Mouse (Mus musculus) gastrocnemius, adult 2 months (tissue): ENCODE results near the gene Ap3s2. TPM values are rescaled to one million over a fixed set of nuclear protein-coding genes. Genes with fewer than 3 reads are reported as not detected.
A peak's percentile ranks its signal among the peaks of the same experiment; 100 is the strongest.

Experiments used
- DNase-seq: peaks from one replicate; pipeline ENCODE4 v3.0.0; 2022
- H3K27ac ChIP-seq: fragments of 200-600 bp; 2 replicates; pipeline ENCODE4 v1.8.1; 2022; ENCODE audit warnings: mild to moderate bottlenecking
- H3K4me3 ChIP-seq: fragments of 200-600 bp; 2 replicates; pipeline ENCODE4 v1.8.1; 2022; ENCODE audit warnings: mild to moderate bottlenecking, moderate library complexity
- CTCF ChIP-seq: fragments of 200-600 bp; IDR thresholded peaks from 2 replicates; pipeline ENCODE4 v1.8.1; 2022; ENCODE audit warnings: antibody characterized with exemption, mild to moderate bottlenecking, moderate library complexity
- intact Hi-C: fragments of 180-260 bp; cut with DNase I; formaldehyde crosslinking; loops from one replicate; pipeline ENCODE4 v1.15.1; 2025
- long read RNA-seq, 2 experiments: library from polyadenylated mRNA; stranded (forward); transcript quantifications; one replicate each; pipeline ENCODE4 v2.0.0; 2021
- total RNA-seq, 2 experiments: library from RNA; stranded (reverse); gene quantifications; 2 replicates each; pipeline ENCODE4 v1.2.3; 2021

Gene Ap3s2
- 10 to 100 TPM; 17.1 to 19.0 TPM for total RNA-seq
- long read RNA-seq, experiment 1, full-length matches to known transcripts = 37 of 44 reads
- long read RNA-seq, experiment 1, partial matches to known transcripts = 0 of 44 reads
- long read RNA-seq, experiment 1, other reads (novel, unspliced or antisense) = 7 of 44 reads
- long read RNA-seq, experiment 2, full-length matches to known transcripts = 30 of 34 reads
- long read RNA-seq, experiment 2, partial matches to known transcripts = 1 of 34 reads
- long read RNA-seq, experiment 2, other reads (novel, unspliced or antisense) = 3 of 34 reads

DNA sequence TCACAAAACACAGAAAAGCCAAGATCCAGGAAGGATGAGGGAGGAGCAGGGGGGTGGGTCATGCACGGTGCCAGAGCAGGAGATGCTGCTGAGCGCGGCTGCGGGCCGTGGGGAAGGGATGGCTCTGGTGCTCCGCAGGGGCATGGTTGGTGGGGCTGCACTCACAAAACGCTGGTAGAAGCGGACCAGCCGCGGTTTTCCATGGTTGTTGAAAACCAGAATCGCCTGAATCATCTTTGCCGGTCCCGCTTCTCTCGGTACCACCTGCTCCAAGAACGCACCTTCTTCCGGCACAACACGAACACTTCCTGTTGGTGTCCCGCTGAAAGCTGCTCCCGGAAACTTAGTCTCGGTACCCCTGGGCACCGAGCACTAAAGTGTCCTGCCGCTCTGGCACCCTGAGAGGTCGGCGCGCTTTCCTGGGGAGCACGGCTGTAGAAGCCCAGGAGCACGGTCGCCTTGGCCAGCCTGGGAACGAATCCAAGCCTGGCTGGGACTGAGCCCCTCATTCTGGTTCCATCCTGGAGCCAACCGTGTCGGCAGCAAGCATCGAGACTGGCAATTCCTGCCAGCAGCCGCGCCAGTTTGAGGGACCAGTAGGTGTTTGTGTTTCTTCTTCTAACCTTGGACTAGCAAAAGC is at the start of gene Ap3s2:
Gene Ap3s2 (minus strand): TSS at position 306 of the 640 bp plus-strand sequence.
- Histone ChIP-seq H3K4me3 (peak within 1 kb of the TSS; percentile 98), H3K27ac (peak within 1 kb of the TSS; percentile 93)
- DNase-seq = peak; percentile 92
- intact Hi-C loops = loop anchor here (2.0 kb wide), 1 partner anchor 14 kb away; the partner anchor contains the start of gene Arpin
- no peak for TF ChIP-seq CTCF

DNA sequence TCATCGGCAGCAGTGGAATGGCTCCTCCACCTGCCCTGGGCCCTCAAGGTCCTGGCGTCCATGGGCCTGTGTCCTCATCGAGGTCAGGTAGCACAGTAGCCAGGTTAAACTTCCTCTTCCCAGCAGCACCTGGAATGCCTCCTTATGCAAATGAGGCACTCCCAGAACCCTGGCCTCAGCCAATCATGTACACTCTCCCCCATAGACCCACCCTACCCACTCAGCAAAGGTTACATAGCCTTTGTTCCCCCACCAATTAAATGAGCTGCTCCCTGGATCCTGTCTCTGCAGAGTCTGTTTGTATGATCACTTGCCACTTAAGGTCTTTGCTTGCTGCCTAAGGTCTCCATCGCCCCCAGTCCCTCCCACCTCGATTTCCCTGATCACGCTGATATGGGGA is 47.9 kb upstream of the Ap3s2 start:
- DNase-seq = no peak
- no peak overlapping the region for H3K4me3 ChIP-seq
- no peak overlapping the region for H3K27ac ChIP-seq
- TF ChIP-seq CTCF = no peak
- intact Hi-C loops = no loop called here

DNA sequence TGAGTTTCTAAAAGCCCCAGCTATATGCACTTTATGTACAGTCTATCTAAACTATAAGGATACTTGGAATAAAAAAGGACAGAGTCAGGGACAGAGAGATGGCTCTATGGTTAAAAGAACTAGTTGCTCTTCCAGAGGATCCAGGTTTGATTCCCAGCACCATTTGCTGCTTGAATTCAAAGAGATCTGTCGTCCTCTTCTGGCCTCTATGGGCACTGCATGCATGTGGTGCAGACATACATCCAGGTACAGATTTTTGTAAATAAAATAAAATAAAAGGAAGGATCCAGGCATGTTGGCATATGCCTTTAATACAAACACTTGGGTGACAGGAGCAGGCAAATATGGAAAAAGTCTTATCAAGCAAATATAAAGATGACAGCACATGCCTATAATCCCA is 41.2 kb upstream of the Ap3s2 start:
- no peak for TF ChIP-seq CTCF
- Histone ChIP-seq H3K4me3 (no peak overlapping the region), H3K27ac (no peak overlapping the region)
- no peak for DNase-seq
- intact Hi-C loops = no loop called here

DNA sequence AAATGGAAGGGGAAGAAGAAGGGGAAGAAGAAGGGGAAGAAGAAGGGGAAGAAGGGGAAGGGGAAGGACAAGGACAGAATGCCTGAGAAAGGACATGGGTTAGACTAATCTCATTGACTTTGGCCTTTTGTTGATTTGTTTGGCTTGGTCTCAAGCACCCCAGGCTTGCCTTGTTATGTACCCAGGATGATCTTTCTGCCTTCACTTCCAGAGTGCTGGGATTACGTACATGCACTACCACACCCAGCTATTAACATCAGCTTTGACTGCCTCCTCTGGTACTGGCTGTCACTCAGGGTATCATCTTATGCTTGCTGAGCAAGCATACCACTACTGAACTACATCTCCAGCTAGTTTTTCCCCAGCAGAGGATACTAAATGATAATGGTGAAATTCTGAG is 35.7 kb upstream of the Ap3s2 start:
- intact Hi-C loops = no loop called here
- H3K4me3 ChIP-seq = no peak overlapping the region
- H3K27ac ChIP-seq = no peak overlapping the region
- DNase-seq = no peak
- no peak for TF ChIP-seq CTCF

DNA sequence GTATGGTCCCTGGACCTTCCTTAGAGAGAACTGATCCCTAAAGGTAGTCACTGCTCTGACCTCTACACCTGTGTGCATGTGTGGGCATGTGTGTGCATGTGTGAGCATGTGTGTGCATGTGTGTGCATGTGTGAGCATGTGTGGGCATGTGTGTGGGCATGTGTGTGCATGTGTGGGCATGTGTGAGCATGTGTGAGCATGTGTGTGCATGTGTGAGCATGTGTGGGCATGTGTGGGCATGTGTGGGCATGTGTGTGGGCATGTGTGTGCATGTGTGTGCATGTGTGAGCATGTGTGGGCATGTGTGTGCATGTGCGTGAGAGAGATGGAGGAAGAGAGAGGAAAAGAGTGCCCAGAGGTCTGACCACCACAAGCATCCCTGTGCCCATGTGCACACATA is 34.4 kb upstream of the Ap3s2 start:
- Histone ChIP-seq H3K27ac (no peak overlapping the region), H3K4me3 (no peak overlapping the region)
- TF ChIP-seq CTCF = no peak
- intact Hi-C loops = no loop called here
- no peak for DNase-seq

DNA sequence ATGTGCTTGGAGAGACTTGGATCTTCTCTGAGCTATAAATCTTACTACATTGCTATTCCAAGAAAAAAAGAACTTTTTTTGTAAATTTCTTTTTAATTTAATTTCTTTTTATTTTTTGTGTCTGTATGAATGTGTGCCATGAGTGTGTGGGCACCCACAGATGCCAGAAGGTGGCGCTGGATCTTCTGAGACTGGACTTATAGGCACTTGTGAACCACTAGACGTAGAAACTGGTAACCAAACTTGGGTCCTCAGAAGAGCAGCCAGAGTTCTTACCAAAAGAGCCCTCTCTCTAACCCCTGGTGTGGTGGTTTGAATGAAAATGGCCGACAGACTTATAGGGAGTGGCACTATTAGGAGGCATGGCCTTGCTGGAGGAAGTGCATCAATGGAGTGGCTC is 30.6 kb upstream of the Ap3s2 start:
- no peak for DNase-seq
- intact Hi-C loops = no loop called here
- Histone ChIP-seq H3K27ac (no peak overlapping the region), H3K4me3 (no peak overlapping the region)
- TF ChIP-seq CTCF = no peak

DNA sequence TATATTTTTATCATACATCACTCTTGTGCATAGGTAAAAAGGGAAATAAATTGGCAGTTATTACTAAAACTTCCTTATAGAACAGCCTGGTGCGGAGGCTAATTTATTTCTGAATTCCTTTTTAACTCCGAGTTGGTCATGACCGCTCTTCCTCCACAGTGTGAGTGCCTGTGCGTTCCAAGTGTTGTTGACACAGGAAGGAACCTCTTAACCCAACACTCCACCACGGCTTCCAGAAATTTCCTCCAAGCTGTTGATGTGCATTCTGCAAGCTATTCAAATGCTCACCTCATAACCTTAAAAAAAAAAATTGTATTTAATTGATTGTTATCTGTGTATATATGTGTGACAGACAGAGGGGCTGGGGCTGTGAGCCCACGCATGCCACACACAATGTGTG is 29.8 kb upstream of the Ap3s2 start:
- TF ChIP-seq CTCF = no peak
- Histone ChIP-seq H3K27ac (no peak overlapping the region), H3K4me3 (no peak overlapping the region)
- no peak for DNase-seq
- intact Hi-C loops = no loop called here

DNA sequence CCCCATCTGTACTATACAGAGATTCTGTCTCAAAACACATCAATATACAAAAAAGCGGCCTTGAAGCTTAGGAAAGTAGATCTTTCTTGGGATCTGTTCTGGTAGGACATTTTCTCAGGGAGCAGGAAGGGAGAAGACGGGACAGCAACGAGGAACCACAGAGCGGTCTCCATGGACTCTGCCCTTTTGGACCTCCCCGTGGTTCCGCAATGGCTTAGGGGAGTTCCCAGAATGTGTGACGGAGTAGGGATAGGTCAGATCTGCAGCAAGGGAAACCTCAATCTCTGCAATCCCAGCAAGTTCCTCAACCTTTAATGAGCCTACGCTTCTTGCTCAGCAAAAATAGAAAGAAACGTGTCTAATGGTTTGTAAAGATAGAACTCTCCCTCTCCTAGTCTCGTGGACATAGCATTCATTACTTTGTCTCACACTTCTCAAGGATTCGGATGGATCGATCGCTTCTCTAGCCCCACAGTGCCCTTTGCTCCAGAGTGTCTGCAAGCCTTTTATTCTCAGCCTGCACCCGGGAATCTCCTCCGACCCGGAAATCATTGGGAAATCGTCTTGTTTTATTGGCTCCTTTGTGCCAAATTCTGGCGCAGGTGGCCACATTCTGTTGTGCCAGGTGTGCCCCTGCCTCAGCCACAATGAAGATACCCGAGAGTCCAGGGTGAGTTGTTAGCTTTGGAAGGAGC is 15.2 kb upstream of the Ap3s2 start:
- intact Hi-C loops = loop anchor here (2.0 to 10.0 kb wide), 2 partner anchors 15 to 89 kb away; partner anchors contain the start of genes Ap3s2 and Zfp710
- peak overlapping the region; percentile 93 for H3K4me3 ChIP-seq
- peak; percentile 66 for DNase-seq
- TF ChIP-seq CTCF = no peak
- H3K27ac ChIP-seq = peak overlapping the region; percentile 91

DNA sequence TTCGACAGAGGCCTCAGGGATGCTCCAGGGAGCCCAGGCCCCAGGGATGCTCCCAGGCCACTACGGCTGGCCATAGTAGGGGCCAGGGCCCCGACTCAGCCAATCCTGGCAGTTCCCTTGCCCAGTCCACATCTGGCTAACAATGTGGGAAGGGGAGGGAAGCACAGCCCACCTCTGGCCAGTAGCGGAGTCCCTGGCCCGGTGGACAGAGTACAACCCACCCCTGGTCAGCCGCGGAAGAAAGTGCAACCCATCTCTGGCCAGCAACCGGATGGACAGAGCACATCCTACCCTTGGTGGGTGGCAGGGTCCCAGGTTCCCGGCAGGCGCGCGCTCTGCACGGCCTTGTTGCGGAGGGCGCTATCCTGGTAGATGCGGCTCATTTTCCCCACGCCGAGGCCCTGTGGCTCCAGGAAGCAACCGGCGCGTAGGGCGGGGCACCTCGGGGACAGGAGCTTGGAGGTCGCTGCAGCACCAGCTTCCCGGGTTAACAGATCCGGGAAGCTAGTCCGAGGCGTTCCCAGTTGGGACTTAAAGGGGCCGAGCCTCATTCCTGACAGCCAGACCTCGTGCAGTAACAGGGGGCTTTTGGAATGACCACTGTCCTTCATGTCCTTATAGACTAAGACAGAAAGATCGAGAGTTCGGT is 14.5 kb upstream of the Ap3s2 start, which contains the start of gene Arpin:
Gene Arpin (minus strand): TSS at position 498 of the 649 bp plus-strand sequence.
- peak within 1 kb of the TSS; percentile 91 for H3K27ac ChIP-seq
- no peak; the same call in 1 of the 2 replicates for TF ChIP-seq CTCF
- intact Hi-C loops = loop anchor here (2.0 to 10.0 kb wide), 3 partner anchors 14 to 142 kb away; partner anchors contain the start of genes Ap3s2 and Zfp710
- peak; percentile 86 for DNase-seq
- H3K4me3 ChIP-seq = peak within 1 kb of the TSS; percentile 93

DNA sequence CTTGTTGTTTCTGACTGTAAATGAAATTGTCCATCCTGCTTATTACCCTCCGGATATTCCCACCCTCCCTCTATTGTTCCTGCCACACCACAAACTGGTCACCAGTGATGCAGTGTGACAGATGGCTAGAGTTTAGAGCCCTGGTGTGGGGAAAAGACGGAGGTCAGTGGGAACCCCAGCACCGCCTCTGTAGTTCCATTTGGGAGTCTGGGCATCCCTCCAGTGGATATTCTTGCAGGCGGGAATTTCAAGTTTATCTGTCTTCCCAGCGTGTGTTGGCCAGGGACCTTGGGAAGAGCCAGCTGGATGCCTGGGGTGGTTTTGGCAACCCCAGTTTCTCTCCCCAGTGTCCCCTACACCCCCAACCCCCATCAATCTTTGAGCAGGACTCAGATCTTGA is 14.0 kb upstream of the Ap3s2 start:
- H3K27ac ChIP-seq = peak overlapping the region; percentile 91
- peak; percentile 30 for DNase-seq
- H3K4me3 ChIP-seq = peak overlapping the region; percentile 93
- intact Hi-C loops = loop anchor here (2.0 to 10.0 kb wide), 3 partner anchors 14 to 143 kb away; partner anchors contain the start of genes Ap3s2 and Zfp710
- no peak for TF ChIP-seq CTCF

DNA sequence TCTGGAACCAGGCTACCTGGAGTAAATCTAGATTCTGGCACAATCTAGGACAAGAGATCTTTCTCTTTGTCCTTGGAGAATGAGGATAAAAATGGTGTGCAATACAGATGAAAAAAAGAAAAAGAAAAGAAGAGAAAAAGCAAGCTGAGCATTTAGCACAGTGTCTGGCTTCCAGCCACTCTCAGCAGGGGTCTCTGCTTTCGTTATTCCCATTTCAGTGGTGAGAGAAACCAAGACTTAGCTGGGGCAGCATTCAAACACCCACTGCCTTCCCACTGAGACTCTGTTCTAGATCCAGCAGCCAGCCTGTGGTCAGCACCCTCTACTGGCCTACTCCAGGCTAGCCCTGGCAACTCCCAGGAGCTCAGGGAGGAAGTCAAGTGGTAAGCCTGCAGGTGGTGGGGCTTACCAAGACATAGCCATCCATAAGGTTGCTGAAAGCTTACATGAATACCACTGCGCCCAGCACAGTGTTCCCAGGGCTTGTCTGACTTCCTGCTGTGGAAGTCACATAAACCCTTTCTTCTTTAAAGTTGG is 8.1 kb upstream of the Ap3s2 start:
- intact Hi-C loops = no loop called here

DNA sequence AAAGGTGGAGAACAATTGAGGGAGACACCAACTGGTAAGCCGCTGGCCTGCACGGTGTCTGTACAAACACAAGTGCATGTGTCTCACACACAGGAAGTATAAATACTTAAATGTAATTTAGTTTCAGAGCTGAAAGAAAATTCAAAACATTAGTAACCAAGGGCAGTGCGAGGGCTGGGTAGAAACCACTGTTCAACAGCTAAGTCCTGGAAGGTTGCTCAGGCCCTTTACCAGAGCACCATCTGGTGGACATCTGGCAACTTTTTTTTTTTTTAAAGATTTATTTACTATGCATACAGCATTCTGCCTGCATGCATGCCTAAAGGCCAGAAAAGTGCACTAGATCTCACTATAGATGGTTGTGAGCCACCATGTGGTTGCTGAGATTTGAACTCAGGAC is 5.9 kb downstream of the Ap3s2 start:
- no peak overlapping the region for H3K27ac ChIP-seq
- no peak for DNase-seq
- peak; percentile 77 for TF ChIP-seq CTCF
- intact Hi-C loops = loop anchor here (1.0 kb wide), 2 partner anchors 115 to 133 kb away; no protein-coding TSS in a partner anchor
- H3K4me3 ChIP-seq = no peak overlapping the region

More for the DNA sequence above, 8.1 kb upstream of the Ap3s2 start:
- Histone ChIP-seq H3K27ac (peak overlapping the region; percentile 54), H3K4me3 (no peak overlapping the region)
- no peak for TF ChIP-seq CTCF
- no peak for DNase-seq
